Mouse (Mus musculus) lung, postnatal 0 days (tissue): ENCODE data around the gene Egr2. TPM values are rescaled to one million over a fixed set of nuclear protein-coding genes. Genes with fewer than 3 reads are reported as not detected.

Experiments used
- ATAC-seq: fragments of 200-750 bp; cut with Nextera tagmentation; 2 replicates; pipeline ENCODE4 v1.8.0; 2017; ENCODE audit warnings: moderate library complexity
- DNase-seq: peaks from one replicate; pipeline ENCODE4 v3.0.0-alpha.2; 2016; ENCODE audit warnings: low spot score
- H3K27ac ChIP-seq: fragments of 300-500 bp; sonication (generic); 2 replicates; pipeline ENCODE4 v1.5.1; 2014; ENCODE audit warnings: antibody characterized with exemption, mild to moderate bottlenecking, low read length, mixed read lengths
- H3K27me3 ChIP-seq: fragments of 300-500 bp; sonication (generic); replicated peaks from 2 replicates; pipeline ENCODE4 v1.6.1; 2014; ENCODE audit warnings: low read length, mixed read lengths; ENCODE audit not compliant: insufficient read depth
- H3K36me3 ChIP-seq: fragments of 300-500 bp; sonication (generic); 2 replicates; pipeline ENCODE4 v1.6.1; 2014; ENCODE audit warnings: low read length, mixed read lengths; ENCODE audit not compliant: insufficient read depth
- H3K4me1 ChIP-seq: fragments of 300-500 bp; sonication (generic); 2 replicates; pipeline ENCODE4 v1.6.1; 2014; ENCODE audit warnings: antibody characterized with exemption, low read depth, low read length, mixed read lengths; ENCODE audit not compliant: insufficient read depth
- H3K4me2 ChIP-seq: fragments of 300-500 bp; sonication (generic); replicated peaks from 2 replicates; pipeline ENCODE4 v1.6.1; 2014; ENCODE audit warnings: low read depth, mild to moderate bottlenecking, low read length, moderate library complexity, mixed read lengths
- H3K4me3 ChIP-seq: fragments of 300-500 bp; sonication (generic); 2 replicates; pipeline ENCODE4 v1.5.1; 2014; ENCODE audit warnings: low read depth, low read length
- H3K9ac ChIP-seq: fragments of 300-500 bp; sonication (generic); replicated peaks from 2 replicates; pipeline ENCODE4 v1.6.1; 2014; ENCODE audit warnings: low read depth, mild to moderate bottlenecking
- H3K9me3 ChIP-seq: fragments of 300-500 bp; sonication (generic); 2 replicates; pipeline ENCODE4 v1.6.1; 2016; ENCODE audit warnings: low read length, mixed read lengths
- CTCF ChIP-seq: IDR thresholded peaks from 2 replicates; pipeline ENCODE4 v1.5.1; 2016; ENCODE audit warnings: antibody characterized with exemption, mild to moderate bottlenecking
- EP300 ChIP-seq: IDR thresholded peaks from 2 replicates; pipeline ENCODE4 v1.6.1; 2016; ENCODE audit warnings: antibody characterized with exemption, mild to moderate bottlenecking, control low read depth
- WGBS: fragments of 180-500 bp; shearing (Covaris S2); extraction: QIAGEN DNeasy Blood & Tissue Kit; methylation state at CpG from one replicate; pipeline ENCODE4 v1.1.7; 2014; 5-methylcytosine and 5-hydroxymethylcytosine counted together
- polyA plus RNA-seq: library from polyadenylated mRNA; unstranded; fragments of >200 nt; fragmentation: Nextera tagmentation; extraction: Ambion mirVana; gene quantifications from 2 replicates; pipeline ENCODE4 v1.2.1, GENCODE M21; 2015

Egr2 gene
- polyA plus RNA-seq, 1 experiment from 2014 or later: 2.1 TPM

DNA sequence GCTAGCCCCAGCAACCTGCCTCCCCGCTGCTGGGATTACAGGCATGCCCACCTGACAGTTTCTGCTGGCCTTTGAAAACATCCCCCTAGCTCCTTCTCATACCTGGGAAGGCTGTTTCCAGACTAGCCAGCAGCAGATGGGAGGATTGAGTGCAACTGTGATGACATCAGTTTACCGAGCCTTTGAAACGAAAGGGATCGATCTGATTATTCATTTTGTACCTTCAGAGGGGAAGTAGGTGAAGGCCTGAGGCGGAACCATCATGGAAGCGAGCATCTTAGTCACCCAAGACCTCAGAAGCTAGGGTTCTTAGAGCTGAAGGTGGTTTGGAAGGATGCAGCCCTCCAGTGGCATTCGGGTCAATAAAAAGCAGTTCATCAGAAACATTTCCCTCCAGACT is 29.2 kb downstream of the Egr2 start:
- ATAC-seq (no peak), DNase-seq (no peak)
- H3K9ac ChIP-seq: no peak overlapping the region
- no peaks in the 10 kb centered on the region for H3K36me3 ChIP-seq
- 85% methylated on average over 7 of the region's 7 CpGs for WGBS
- H3K4me3 ChIP-seq: no peak overlapping the region
- H3K4me2 ChIP-seq: no peak overlapping the region
- TF ChIP-seq CTCF: no peak
- TF ChIP-seq EP300: no peak
- no peaks in the 10 kb centered on the region for H3K27me3 ChIP-seq
- no peaks in the 10 kb centered on the region for H3K9me3 ChIP-seq
- H3K4me1 ChIP-seq: no peaks in the 10 kb centered on the region
- H3K27ac ChIP-seq: no peak overlapping the region

GRCm38 (mm10) chr10:67566104-67566503 is 30.8 kb downstream of the Egr2 start:
- H3K9me3 ChIP-seq: no peaks in the 10 kb centered on the region
- 56% methylated on average over 8 of the region's 8 CpGs for WGBS

GRCm38 (mm10) chr10:67569539-67569938 is 34.3 kb downstream of the Egr2 start:
- H3K9ac ChIP-seq: no peak overlapping the region
- no peaks in the 10 kb centered on the region for H3K9me3 ChIP-seq
- H3K27ac ChIP-seq: no peak overlapping the region
- 66% methylated on average over 7 of the region's 7 CpGs for WGBS
- H3K4me1 ChIP-seq: no peaks in the 10 kb centered on the region
- H3K36me3 ChIP-seq: no peaks in the 10 kb centered on the region
- no peak for TF ChIP-seq EP300
- TF ChIP-seq CTCF: no peak
- H3K27me3 ChIP-seq: no peaks in the 10 kb centered on the region
- DNase-seq (no peak), ATAC-seq (no peak)
- H3K4me2 ChIP-seq: no peak overlapping the region
- no peak overlapping the region for H3K4me3 ChIP-seq

More at GRCm38 (mm10) chr10:67566104-67566503, 30.8 kb downstream of the Egr2 start:
- H3K4me2 ChIP-seq: no peak overlapping the region
- no peak overlapping the region for H3K9ac ChIP-seq
- no peaks in the 10 kb centered on the region for H3K4me1 ChIP-seq
- no peak overlapping the region for H3K4me3 ChIP-seq
- H3K27ac ChIP-seq: no peak overlapping the region
- DNase-seq: peak; percentile 9
- no peaks in the 10 kb centered on the region for H3K36me3 ChIP-seq
- TF ChIP-seq CTCF: no peak
- TF ChIP-seq EP300: no peak
- no peak for ATAC-seq
- H3K27me3 ChIP-seq: no peaks in the 10 kb centered on the region

DNA sequence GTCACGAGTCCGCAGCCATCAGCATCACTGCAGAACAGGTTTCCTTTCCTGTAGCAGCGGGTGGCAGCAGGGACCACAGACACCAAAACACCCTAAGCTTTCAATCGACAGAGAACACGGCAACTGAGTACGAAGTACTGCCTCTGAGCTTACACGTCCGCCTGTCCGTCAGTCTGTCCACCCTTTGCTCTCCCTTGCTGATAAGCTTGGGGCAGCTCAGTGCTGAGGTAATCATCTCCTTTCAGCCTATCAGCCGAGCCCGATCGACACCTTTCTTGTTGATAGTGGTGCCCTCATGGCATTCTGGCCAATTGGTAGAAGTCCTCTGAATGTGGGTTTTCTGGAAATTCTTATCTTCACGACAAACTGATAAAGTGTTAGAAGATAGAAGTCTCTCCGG is 36.2 kb downstream of the Egr2 start:
- Histone ChIP-seq H3K9ac (no peak overlapping the region), H3K27ac (no peak overlapping the region), H3K36me3 (no peaks in the 10 kb centered on the region), H3K27me3 (no peaks in the 10 kb centered on the region), H3K4me2 (no peak overlapping the region), H3K9me3 (no peaks in the 10 kb centered on the region), H3K4me3 (no peak overlapping the region), H3K4me1 (no peaks in the 10 kb centered on the region)
- no peak for DNase-seq
- ATAC-seq: no peak
- 78% methylated on average over 14 of the region's 14 CpGs for WGBS
- TF ChIP-seq CTCF (no peak), EP300 (no peak)

- H3K27ac ChIP-seq: no peak overlapping the region
- H3K36me3 ChIP-seq: no peaks in the 10 kb centered on the region
- H3K9me3 ChIP-seq: no peaks in the 10 kb centered on the region
- no peaks in the 10 kb centered on the region for H3K4me1 ChIP-seq
- H3K4me2 ChIP-seq: no peak overlapping the region
- ATAC-seq: no peak
- H3K4me3 ChIP-seq: no peak overlapping the region
- WGBS: 55% methylated on average over 8 of the region's 8 CpGs
- no peak overlapping the region for H3K9ac ChIP-seq
- no peak for DNase-seq
- TF ChIP-seq CTCF: no peak
- no peak for TF ChIP-seq EP300
- H3K27me3 ChIP-seq: no peaks in the 10 kb centered on the region
Measured at GRCm38 (mm10) chr10:67573310-67573709, 38.0 kb downstream of the Egr2 start.

- no peak for TF ChIP-seq CTCF
- TF ChIP-seq EP300: no peak
- H3K27me3 ChIP-seq: no peaks in the 10 kb centered on the region
- no peak overlapping the region for H3K9ac ChIP-seq
- DNase-seq: no peak
- no peak for ATAC-seq
- no peak overlapping the region for H3K4me3 ChIP-seq
- no peak overlapping the region for H3K27ac ChIP-seq
- H3K4me2 ChIP-seq: no peak overlapping the region
- no peaks in the 10 kb centered on the region for H3K9me3 ChIP-seq
- H3K4me1 ChIP-seq: no peaks in the 10 kb centered on the region
- H3K36me3 ChIP-seq: no peaks in the 10 kb centered on the region
- WGBS: 92% methylated on average over 4 of the region's 4 CpGs
Measured at GRCm38 (mm10) chr10:67579830-67580229, 44.6 kb downstream of the Egr2 start.

DNA sequence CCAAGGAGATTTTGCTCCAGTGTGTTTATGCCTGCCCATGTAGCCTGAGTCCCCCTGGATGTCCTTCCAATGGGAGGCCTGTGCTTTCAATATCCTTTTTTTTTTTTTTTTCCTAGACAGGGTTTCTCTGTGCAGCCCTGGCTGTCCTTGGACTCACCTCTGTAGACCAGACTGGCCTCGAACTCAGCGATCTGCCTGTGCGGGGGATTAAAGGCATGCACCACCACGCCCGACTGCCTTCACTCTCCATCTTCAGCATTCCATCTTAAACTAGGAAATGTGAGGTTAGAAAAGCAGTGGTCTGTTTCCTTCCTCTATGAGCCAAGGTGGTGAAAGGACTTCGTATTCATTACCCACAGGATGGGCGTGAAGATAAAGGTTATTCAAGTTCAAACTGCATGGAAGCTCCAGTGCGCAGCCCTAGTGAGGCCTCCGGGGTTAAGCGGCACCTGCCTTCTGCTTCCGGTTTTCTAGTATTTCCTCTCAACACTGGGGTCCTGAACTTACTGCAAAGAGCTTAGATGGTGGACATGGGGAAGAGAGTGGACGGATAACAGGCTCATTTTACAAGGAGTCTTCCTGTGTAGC is 46.5 kb downstream of the Egr2 start:
- H3K4me3 ChIP-seq: no peak overlapping the region
- no peak overlapping the region for H3K9ac ChIP-seq
- DNase-seq (no peak), ATAC-seq (no peak)
- TF ChIP-seq EP300 (no peak), CTCF (no peak)
- no peak overlapping the region for H3K27ac ChIP-seq
- no peaks in the 10 kb centered on the region for H3K27me3 ChIP-seq
- WGBS: 60% methylated on average over 12 of the region's 12 CpGs
- no peak overlapping the region for H3K4me2 ChIP-seq
- H3K9me3 ChIP-seq: no peaks in the 10 kb centered on the region
- H3K36me3 ChIP-seq: no peaks in the 10 kb centered on the region
- H3K4me1 ChIP-seq: no peaks in the 10 kb centered on the region
